Mouse (Mus musculus): ENCODE results near the gene Hmgb1.
A peak's percentile ranks its signal among the peaks of the same experiment; 100 is the strongest.

The Hmgb1 gene

DNA sequence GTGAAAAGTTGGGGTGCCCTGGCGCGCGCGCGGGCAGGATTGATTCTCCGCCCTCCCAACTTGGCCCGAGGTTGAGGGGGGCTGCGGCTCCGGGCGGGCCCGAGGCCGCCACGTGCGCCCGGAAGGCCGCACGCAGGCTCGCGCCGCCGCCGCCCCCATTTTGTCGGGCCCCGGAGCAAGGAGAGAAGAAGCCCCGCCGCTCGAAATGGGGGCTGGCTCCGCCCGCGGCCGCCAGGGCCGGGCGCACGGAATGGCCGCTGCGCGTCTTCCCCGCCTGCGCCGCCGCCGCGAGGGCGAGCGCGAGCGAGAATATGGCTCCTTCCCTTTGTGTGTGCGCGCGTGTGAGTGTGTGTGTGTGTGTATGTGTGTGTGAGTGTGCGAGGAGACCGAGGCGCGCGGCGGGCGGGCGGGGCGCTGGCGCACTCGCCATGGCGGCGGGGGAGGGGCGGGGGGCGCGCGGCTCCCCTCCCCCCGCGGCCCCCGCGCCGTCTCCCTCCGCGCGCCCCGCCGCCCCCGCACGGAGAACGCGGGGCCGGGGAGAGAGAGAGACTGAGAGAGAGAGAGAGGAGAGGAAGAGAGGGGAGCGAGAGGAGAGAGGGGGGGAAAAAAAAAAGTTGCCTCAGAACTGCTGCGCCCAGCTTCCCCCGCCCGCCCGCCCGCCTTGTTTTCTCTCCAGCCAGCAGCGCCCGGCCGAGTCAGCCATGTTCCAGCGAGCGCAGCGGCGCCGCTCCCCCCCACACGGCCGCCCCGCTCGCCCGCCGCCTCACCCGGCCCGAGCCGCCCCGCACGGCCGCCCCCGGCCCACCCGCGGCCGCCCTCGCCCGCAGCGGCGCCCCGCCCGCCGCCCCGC is 132.5 kb downstream of the Hmgb1 start:
- peak; percentile 75 for DNase-seq

DNA sequence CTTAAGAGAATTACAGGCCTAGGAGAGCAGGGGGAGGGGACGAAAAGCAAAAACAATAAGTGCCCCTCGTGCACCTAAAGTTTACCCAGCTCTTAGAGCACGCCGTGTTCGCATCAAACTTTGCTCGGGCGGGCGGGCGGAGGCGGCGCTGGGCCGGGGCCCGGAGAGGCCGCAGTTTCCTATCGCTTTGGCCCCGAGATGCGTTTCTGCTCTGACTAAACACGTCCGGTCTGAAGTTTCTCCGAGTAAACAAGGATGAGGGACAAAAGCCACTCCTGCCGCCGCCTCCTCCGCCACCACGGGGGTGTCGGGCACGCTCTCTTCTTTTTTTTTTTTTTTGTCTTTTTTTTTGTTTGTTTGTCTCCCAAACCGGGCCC is 133.1 kb downstream of the Hmgb1 start:
- no peak for DNase-seq

DNA sequence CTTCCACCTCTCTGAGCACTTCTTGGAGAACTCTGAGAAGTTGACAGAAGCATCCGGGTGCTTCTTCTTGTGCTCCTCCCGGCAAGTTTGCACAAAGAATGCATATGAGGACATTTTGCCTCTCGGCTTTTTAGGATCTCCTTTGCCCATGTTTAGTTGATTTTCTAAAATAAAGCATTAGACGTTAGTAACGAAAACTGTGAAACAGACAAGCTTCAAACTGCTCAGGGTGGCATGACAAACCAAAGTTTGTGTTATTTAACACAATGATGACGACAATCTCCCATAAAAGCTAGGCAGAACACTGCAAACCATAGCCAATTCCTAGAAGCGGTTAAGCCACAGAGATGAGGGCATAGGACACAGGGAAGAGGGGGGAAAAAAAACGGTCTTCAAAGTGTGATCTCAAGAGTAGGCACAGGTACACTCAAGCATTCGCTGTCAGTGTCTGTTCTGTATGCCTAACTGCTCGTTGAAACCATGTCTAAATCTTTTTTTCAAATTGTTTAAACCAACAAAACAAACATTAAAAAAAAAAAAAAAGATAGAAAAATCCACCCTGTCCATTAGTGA is 133.6 kb downstream of the Hmgb1 start:
- no peak for DNase-seq

DNA sequence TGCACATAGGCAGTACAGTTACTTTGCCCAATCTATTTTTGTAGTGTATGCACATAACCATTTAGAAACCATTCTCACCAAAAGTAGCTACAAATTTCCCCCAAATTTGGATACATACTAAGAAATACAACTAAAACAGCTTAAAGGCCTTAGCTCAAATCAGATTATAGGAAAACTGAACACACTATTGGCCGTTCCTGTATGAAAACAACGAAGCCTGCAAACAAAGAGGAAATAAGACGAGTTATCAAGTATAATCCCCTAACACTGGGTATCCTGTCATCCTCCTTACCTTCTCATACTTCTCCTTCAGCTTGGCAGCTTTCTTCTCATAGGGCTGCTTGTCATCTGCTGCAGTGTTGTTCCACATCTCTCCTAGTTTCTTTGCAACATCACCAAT is 134.9 kb downstream of the Hmgb1 start:
- DNase-seq: no peak

DNA sequence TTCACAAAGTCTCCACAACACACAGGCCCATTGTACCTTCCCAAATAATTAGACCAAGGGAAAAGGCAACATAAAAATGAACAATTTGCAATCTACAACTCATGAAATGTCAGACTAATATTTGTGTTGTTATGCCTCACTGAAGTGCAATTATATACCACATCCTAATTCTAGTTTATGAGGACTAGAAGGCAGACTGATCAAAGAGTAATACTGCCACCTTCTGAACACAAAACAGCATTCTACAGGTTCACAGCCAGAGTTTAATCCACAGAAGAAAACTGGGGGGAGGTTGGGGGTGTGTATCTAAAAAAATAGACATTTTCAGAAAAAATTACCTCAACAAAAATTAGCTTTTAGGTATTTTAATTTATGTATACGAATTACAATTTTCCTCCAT is 135.3 kb downstream of the Hmgb1 start:
- no peak for DNase-seq

DNA sequence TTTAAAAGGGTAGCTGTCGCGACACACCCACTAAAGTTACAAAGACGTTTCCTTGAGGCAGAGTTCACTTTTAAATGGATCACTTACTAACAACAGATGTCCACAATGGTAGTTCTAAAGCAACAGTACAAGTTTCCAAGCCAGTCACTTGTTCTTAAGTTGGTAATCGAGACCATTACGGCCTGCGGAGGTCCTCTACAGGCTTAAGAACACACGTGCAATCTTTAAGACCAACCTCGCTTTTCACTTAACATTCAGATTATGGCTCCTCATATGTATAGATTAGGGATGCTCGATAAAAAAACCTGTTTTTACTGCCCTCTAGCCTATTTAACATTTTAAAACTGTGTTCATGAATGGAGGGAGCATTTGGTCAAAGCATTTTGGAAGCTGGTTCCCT is 137.6 kb downstream of the Hmgb1 start:
- no peak for DNase-seq

DNA sequence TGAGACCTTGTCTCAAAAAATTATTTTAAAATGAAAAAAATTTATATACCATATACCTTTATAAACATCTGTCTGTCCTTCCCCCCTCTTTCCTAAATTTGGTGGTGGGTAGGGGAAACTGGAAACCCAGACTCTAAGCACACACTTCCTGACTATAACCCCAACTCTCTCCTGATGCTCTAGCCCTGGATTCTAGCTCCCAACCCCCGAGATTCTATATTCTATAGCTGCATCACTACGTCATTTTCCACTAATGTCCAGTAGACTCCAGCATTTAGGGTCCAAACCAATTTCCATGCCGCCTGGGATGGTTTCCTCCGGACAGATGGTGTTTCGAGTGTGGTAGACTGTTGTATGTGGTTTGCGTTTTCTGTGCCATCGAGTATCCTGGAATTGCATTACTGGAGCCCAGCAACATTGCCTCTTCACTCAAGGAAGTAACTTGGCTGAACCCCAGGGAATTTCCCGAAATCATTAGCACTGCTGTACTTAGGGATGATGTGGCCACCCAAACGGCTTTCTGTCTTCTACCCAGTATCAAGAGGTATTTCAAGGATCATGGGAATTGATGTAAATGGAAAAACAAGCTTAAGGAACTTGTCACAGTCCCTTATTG is 138.7 kb downstream of the Hmgb1 start:
- no peak for DNase-seq

DNA sequence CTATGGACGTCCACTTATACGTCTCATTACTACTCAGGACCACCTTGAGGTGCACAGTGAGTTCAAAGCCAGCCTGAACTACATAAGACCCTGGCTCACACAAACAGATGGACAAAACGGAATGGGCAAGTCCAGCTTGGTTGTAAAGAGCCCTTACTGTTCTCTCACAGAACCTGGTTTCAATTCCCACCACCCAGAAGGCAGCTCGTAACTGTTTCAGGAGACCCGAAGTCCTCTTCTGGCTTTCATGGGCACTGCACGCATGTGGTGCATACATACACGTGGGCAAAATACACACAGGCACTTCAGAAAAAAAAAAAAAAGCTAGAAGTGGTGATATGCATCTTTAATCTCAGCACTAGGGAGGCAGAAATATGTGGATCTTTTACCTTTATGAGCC is 139.2 kb downstream of the Hmgb1 start:
- DNase-seq: no peak

DNA sequence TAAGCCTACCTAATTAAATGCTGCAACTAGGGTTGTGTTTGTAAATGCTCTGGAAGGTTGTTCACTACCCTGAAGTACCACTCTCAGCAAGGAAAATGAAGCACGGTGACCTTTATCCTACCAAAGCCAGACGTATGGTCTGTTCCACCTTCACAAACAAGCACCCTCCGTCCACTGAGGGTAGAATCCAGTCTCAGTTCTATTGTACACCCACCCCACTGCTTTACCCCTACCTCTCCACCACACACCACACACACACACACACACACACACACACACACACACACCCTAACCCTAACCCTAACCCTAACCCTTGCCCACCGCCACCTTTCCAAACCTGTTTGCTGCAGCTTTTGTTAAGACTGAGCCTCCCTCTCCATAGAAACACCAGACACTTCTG is 140.2 kb downstream of the Hmgb1 start:
- no peak for DNase-seq

DNA sequence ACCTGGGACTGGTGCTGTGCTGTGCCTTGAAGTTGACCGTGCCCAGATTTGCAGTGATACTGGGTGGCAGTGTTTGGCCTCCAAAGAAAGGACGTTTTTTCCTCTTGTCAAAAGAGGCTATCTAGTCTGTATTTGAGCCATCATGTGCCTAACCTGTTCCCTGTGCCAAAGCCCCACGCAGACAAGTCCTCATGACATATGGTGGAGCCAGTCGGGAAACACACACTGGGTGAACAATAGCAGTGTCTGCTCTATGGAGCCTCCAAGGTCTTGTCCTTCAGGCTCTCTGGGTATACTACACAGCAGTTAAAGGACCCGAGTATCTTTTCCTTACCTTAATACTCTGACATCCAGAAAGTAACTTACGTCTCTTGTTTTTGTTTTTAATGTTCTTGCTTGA is 141.0 kb downstream of the Hmgb1 start:
- no peak for DNase-seq

DNA sequence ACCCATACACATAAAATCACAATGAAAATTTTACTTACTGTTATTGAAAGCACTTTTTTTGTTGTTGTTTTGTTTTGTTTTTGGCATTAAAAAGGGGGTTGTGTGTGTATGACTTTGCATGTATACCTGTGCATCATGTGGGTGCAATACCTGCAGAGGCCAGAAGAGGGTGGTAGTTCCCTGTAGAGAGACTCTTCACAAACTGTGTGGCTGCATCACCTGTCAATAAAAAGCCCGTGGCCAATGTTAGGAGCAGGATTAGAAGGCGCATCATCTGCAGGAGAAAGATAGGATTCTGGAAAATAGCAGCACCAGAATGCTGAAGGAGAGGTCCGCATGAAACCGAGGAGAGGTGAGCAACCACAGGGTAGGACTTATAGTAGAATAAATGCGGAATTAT is 144.5 kb downstream of the Hmgb1 start:
- no peak for DNase-seq

DNA sequence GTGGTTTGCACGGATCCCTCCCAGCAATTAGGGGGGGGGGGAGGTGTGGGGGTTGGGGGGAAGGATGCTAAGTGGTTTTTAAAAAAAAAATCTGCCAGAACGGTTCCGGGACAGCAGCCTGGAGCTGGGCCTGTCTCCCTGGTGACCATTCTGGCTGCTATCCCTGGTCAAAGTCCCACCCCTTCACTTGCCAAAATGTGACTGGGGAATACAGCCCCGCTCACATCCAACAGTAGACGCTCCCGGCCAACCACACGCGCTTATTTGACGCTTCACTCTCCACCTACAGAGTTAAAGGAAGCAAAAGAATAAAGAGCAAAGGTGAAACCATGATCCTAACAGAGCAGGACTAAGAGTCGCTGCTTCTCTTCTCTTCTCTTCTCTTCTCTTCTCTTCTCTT is 146.6 kb downstream of the Hmgb1 start:
- no peak for DNase-seq

DNA sequence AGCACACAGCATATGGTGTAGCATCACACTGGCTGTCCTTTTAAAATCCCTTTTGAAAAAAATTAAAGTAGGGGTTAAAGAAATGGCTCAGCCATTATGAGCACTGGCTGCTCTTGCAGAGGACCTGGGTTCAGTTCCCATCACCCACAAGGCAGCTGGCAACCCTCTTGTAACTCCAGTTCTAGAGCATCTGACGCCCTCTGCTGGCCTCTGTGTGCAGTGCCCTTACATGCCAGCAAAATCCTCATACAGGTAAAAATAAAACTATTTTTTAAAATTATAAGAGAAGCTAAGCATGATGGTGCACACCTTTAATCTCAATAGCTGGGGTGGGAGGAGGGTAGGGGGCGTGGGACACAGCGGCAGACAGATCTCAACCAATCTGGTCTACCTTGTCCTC is 147.4 kb downstream of the Hmgb1 start:
- DNase-seq: no peak

DNA sequence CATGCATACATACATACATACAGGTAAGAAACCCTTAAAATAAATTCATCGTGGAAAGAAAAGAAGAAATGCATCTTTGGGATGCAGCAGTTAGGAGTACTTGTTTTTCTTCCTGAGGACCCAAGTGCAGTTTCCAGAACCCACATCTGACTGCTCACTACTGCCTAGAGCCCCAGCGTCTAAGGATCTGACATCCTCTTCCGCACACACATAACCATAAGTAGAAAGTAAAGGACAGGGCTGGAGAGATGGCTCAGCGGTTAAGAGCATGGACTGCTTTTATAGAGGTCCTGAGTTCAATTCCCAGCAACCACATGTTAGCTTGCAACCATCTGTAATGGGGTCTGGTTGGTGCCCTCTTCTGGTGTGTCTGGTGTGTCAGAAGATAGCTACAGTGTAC is 151.9 kb downstream of the Hmgb1 start:
- DNase-seq: no peak

DNA sequence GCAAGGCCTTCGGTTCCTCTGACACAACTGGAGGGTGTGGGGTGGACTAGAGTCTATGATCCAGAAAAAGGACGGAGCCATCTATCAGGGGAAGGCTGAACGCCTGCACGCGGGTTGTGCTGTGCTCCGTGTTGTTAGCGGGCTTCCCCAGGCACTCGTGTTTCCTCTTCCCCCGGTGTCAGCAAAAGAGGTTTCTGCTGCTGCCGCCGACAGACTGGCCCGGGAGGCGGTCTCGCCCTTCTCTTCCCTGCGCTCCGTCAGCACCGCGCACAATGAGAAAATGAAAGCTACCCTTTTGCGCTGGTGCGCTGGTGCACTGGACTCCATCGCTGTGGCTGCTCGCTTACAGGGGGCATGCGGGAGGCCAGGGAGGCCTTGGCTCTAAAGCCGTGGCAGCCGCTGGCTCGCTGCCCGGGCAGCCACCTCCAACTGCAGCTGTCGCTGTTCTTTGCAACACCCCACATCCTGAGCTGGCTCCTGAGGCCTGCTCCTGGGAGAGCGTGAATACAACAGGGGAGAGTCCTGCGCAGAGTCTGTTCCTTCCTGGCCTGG is 153.0 kb downstream of the Hmgb1 start:
- peak; percentile 46 for DNase-seq

DNA sequence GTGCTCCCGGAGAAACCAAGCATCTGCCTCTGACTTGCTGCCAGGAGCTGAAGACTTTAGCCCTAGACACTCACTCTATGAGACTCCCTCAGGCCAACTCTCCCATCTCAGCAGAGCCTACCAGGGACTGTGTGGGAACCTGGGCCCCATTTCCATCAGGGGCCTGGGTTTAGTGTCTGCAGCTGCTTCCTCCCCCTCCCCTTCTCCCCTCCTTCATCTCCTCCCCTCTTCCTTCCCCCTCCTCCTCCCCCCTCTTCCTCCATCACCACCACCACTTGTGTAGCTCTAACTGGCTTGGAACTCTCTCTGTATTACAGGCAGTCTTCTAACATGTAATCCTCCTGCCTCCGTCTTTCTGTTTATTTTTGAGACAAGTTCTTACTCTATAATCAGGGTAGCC is 154.2 kb downstream of the Hmgb1 start:
- no peak for DNase-seq

DNA sequence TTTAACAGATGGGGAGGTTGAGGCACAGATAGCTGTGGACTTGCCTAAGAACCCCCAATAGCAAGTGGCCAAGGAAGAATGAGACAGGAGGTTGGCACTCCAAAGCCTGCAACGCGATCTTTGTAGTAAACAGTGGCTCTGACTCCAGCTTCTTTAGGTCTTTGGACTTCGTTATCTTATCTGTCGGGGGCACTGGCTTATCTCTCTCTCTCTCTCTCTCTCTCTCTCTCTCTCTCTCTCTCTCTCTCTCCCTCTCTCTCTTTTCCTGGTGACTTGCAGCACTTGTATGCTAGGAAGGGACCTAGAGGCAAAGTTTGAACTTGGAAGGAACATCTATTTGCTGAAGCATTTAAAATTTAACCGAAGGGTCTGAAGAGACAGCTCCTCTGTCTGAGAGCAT is 155.9 kb downstream of the Hmgb1 start:
- no peak for DNase-seq

DNA sequence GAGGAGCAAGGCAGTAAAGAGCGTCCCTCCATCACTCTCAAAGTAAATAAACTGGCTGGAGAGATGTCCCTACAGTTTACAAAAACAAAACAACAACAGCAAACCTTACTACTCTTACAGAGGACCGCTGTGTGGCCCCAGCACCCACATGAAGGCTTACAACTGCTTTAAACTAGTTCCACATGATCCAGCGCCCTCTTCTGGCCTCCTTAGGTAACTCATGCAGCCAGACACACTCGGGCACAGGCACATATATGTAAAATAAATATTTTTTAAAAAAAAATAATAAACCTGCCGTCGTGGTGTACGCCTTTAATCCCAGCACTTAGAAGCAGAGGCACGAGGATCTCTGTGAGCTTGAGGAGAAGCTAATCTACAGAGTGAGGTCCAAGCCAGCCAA is 156.9 kb downstream of the Hmgb1 start:
- no peak for DNase-seq

DNA sequence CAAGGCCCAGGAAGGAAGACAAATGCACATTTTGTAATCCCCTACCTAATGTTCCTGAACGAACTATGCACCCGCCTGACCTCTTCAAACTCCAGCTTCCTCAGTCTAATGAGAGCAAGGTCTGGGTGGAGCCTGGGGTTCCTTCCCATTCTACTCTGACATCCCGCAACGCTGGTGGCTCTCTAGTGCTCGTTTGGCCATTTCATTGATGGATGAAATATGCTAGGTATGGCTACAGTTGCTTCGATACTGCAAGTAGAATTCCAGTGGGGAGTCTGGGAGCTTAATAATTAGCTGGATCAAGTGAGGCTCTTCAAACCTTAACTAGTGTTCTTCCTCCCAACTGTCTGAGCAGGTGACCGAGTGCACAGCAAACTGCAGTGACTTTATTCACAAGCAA is 163.2 kb downstream of the Hmgb1 start:
- no peak for DNase-seq

DNA sequence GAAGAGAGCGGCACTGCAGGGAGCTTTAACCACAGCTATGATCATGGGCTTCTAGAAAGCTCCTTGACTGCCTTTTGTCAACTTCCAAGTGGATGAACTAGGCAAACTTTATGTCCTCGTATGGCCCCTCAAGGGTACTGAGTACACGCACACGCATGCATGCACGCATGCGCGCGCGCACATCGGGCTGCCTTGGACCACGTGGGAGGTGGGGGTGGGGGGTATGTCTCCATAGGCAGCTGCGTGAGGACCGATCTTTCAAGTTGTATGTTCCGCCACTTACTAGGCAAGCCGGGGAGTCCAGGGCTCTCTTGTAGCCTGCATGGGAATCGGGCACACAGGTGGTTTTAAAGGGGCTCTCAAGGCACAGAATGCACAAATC is 163.6 kb downstream of the Hmgb1 start:
- DNase-seq: no peak

DNA sequence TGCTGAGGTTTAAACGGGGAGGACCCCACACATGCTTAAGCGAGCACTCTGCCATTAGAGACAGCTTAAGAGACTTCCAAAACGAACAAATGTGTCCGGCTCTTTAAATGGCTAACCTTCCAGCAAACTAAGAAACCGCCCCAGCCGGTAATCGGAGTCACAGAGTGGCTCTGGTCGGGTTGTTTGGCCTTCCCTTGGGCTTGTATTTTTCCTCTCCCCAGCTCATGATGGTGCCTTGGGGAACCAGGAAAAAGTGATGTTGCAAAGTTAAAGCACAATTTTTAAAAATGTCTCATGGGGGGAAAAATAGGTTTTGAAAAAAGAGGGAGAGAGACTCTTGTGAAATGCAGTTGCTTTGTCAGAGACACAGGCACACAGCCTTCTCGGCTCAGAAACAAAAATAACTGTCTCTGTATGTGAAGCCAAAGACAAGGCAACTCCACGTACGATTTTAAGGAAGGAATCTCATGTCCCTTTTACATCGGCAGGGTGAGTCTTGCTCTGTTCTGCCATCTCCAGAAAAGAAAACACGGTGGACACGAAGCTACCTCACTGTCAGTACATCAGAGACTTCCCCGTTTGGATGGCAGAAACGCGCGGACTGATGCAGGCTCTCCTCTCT is 164.1 kb downstream of the Hmgb1 start:
- no peak for DNase-seq

DNA sequence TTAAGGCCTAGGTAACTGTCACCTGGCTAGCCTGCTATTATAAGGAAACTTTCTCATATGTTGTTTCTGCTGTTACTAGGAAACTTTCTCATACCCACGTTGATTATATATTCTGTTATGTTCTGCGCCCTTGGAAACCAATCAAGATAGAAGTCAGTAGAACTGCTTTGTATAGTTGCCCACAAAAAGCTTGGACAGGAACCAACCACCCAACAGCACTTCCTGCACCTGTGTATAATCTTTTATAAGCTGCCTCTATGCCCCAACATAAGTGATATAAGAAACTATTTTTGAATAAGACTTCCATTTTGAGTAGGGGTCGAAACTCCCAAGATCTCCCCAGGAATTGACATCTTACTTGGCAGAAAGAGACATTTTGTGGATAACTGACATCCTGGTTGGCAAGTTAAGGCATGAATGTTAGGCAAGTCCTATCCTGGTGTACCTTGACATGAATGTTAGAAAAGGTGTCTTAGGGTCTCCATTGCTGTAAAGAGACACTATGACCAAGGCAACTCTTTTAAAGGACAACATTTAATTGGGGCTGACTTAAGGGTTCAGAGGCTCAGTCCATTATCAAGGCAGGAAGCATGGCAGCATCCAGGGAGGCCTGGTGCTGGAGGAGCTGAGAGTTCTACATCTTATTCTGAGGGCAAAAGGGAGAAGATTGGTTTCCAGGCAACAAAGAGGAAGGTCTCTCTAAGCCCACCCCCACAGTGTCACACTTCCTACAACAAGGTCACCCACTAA is 166.4 kb downstream of the Hmgb1 start:
- no peak for DNase-seq

DNA sequence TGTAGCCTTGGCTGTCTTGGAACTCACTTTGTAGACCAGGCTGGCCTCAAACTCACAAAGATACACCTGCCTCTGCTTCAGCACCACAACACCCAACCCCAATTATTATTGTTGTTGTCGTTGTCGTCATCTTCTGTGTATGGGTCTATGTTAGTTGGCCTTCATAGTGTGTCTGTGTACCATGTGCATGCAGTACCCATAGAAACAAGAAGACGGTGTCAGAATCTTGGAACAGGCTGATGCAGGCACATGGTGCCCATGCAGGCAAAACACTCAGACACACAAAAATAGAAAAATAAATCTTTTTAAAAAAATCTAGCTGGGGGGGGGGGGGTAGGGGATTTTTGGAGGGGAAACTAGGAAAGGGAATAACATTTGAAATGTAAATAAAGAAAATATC is 167.1 kb downstream of the Hmgb1 start:
- no peak for DNase-seq
